Mouse (Mus musculus): ENCODE data around the gene Rgs12.

Rgs12 gene

DNA sequence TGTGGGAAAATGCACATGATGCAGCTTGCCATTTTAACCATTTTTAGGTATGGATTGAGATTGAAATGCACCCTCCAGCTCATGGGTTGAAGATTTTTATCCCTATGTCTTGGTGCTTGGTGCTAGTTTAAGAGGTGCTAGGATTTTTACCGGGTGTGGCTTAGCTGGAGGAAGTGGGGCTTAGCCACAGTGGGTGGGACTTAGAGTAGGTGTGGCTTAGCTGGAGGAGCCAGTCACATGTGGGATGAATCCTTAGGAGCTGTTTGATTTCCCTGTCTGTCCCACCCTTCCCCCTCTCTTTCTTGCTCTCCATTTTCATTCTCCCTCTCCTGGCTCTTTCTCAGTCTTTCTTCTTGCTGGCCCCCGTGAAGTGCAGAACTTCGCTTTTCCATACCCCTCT lies 32.5 kb downstream of the Rgs12 start:
- CTCF ChIA-PET, result no interaction called here

DNA sequence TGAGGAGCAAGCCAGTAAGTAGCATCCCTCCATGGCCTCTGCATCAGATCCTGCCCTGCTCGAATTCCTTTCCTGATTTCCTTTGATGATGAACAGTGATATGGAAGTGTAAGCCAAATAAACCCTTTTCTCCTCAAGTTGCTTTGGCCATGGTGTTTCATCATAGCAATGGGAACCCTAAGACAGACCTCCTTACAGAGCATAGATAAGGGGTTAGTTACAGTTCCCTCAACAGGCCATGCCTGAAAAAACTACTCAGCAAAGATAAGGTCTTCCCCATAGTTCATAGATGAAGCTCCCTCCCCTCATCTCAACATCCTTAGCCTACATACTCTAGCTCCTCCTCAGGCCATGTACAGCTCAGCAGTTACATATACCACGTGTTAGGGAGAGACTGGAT lies 35.7 kb downstream of the Rgs12 start:
- CTCF ChIA-PET, result no interaction called here

DNA sequence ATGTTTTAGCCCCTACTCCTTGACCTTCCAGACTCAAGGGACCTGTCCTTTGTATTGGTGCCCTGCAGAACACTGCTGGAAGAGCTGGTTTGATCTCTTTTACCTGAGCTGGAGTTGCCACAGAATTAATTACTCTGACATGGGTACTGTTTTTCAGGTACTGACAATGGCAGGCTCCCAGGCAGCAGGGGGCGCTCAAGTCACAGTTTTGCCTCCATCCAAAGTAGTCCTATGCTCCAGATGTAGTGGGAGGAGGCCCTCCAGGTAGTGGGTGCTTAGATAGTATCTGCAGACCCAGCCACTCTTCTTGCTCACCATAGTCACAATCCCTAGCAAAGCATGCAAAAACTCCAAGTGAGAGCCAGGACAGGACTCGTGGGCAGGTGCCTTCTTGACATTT lies 36.6 kb downstream of the Rgs12 start:
- CTCF ChIA-PET, result no interaction called here

- CTCF ChIA-PET, result no interaction called here
Observed at GRCm38 (mm10) chr5:34987396-34987795, 38.2 kb downstream of the Rgs12 start.

GRCm38 (mm10) chr5:34988690-34989089 lies 39.4 kb downstream of the Rgs12 start:
- CTCF ChIA-PET, result no interaction called here

DNA sequence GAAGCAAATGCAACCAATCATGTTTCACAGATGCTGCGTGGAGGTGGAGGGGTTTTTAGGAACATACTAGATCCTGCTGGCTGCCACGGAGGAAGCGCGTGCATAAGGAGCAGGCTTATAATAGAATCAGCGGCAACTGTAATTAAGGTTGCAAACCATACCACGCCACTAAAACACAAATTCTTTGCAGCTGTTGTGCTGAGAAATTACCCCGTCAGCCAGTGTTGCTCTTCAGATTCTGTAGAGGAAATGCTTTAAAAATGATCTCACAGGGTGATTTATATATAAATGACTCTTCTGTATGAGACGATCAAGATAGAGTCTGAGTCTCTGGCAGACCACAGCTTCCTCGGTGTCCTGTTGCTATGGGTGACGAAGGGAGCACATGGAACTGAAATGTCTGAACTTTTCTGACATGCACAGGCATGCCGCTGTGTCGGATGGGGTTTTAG lies 40.1 kb downstream of the Rgs12 start:
- CTCF ChIA-PET, result interaction anchor here (0.6 kb wide), 1 partner anchor 100 kb away, joined by 3 read pairs; no protein-coding TSS in a partner anchor

- CTCF ChIA-PET, result no interaction called here
Observed at GRCm38 (mm10) chr5:34998754-34999153, 49.5 kb downstream of the Rgs12 start.

DNA sequence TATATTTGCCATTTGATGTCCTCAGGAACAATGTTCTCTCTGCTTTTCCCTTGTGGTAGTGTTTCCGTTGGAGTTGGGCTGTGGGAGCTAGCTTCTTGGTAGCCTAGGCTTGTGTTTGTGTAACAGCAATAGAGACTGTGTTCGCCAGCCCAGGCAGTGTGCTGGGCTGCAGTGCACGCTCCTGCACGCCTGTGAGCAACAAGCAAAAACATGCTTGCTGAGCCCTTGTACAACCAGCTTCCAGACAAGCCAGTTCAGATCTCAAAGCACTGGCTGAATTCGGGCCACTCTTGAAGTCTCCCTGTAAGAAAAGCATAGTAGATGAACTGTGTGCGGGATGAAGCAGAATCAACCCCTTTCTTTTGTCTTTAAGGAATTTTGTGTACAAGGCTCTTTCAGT lies 50.0 kb downstream of the Rgs12 start:
- CTCF ChIA-PET, result no interaction called here

DNA sequence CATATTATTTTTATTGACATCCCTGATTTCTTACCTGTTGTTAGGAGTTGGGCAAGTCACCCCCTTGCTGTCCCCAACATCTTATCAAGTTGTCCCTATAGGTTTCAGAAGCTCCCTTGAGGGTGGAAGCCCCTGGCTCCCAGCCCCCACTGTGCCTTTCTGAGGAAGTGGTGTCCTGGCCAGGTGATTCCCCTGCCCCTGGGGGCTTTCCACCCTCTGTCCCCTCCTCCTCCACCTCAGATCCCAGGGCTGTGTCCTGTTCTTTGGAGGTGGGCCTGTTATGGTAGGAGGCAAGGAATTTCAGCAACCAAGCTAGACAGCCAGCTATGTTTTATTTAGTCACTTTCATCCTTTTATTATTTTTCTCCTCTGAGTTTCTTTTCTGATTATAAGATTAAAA lies 51.1 kb downstream of the Rgs12 start:
- CTCF ChIA-PET, result no interaction called here

- CTCF ChIA-PET, result no interaction called here
Observed at GRCm38 (mm10) chr5:35001144-35001543, 51.9 kb downstream of the Rgs12 start.

- CTCF ChIA-PET, result no interaction called here
Observed at GRCm38 (mm10) chr5:35003611-35004162, 54.4 kb downstream of the Rgs12 start.

DNA sequence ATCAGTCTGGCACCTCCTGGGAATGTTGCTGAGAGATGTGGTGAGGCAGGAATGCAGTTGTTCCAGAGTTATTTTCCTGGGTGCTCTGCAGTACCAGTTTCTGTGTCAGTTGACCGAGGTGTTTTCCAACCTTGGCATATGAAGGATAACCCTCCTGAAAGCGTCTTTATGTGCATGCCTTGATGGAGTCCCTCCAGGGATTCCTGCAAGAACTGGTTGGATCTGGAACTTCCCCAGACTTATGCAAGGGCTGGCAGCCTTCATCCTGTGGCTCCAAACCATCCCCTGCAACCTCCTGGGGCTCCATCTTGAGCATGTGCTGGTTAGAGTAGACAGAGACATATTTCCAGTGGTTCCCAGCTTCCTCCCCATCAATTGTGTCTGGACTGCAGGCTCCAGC lies 55.5 kb downstream of the Rgs12 start:
- CTCF ChIA-PET, result no interaction called here

DNA sequence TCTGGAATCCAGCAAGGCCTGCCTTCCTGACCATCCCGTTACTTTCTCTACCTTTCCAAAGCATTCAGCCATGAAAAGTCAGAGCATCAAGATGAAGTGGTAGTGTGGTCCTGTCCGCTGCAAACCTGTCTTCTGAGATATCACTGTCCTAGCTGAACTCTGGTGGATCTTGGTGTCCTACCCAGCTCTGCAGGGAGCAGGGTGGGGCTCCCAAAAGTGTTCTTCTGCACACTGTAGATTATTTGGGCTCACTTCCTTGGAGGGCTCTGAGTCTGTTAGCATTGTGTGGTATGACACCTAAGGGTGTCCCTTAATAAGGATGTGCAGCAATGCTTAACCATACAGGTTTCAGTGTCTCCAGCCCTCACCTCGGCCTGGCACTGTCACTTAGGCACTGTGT lies 56.4 kb downstream of the Rgs12 start:
- CTCF ChIA-PET, result no interaction called here

DNA sequence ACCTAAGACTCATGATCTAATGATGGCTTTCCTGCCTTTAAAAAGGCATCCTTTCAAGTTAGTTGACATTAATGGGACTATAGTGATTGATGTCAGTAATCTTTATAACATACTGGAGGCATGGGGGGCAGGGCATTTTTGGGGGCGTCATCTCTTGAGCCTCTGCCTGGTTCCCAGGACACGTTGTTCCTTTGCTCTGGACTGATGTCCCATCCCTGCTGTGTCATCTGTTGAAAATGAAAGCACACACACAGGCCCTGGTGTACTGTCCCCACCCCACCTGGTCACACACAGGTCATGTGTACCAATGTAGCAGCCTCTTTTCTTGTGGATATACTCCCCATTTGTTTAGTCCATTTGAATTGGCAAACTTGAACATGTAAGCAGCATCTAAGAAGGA lies 57.4 kb downstream of the Rgs12 start:
- CTCF ChIA-PET, result no interaction called here

- CTCF ChIA-PET, result no interaction called here
Observed at GRCm38 (mm10) chr5:35009163-35009562, 59.9 kb downstream of the Rgs12 start.

DNA sequence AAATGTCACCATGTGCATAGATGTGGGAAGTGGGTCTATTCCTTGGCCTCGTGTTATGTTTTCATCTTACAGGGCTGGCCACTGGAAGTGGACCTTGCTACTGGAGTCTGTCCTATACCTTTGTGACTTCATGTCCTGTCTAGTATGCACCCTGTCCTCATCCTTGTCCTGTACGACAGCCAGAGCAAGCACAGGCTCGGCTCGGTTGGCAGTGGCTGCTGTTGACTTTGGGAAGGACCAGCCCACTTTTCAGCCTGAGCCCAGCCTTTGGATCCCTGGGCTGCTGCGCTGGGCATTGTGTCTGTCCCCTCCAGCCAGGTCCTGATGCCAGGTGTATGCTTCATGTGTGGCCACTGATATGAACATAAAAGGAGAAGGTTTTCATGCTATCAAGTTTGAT lies 61.4 kb downstream of the Rgs12 start:
- CTCF ChIA-PET, result no interaction called here

DNA sequence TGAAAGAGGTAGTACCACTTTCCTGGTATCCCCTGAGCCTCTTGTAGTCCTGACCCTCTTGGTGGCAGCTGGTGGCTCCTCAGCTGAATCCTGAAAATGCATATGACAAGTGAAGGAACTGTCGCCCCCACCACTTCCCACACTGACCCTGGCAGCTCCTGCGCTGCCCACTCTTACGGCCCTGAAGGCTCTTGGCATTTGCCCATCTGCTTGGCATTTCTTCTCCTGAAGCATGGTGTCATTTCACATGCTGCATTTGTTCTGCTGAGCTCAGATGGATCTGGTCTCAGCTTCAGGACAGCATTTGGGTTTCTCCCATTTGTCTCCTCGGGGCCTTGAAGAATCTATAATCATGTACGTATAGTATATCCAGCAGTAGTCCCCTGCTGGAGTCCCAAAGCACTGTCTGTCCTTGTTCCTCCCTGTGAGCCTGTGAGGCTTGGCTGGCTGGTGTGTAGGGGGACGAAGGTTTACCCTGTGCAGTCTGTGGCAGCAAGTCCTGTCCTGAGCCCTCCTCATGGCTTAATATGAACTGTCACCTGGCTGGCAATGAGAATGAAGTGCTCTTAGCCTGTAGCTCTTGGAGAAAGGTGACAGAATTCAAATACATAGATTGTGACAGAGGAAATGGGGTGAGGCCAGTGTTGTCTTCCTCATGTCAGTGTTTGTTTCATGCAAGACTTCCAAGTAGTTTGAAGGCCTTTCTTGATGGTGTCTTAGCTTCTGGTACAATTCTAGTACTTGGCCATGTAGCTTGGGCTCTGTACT lies 62.1 kb downstream of the Rgs12 start:
- CTCF ChIA-PET, result no interaction called here

DNA sequence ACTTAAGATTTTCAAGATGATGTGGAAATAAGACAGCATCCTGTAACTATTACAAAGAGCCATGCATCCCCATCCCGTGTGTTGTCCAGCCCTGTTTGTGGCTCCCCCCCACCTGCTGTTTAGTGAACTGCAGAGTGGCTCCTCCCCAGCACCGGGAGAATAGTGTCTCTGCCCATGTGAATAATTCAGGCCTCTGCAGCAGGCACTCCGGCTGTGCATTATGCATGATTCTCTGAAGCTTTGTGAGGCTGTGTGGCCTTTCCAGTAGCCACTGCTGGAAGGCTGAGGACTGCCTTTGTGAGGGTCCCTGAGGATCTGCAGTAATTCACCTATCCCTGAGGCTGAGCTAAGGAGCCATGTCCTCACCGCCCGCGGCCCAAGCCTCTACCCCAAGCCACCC lies 64.8 kb downstream of the Rgs12 start:
- CTCF ChIA-PET, result no interaction called here

DNA sequence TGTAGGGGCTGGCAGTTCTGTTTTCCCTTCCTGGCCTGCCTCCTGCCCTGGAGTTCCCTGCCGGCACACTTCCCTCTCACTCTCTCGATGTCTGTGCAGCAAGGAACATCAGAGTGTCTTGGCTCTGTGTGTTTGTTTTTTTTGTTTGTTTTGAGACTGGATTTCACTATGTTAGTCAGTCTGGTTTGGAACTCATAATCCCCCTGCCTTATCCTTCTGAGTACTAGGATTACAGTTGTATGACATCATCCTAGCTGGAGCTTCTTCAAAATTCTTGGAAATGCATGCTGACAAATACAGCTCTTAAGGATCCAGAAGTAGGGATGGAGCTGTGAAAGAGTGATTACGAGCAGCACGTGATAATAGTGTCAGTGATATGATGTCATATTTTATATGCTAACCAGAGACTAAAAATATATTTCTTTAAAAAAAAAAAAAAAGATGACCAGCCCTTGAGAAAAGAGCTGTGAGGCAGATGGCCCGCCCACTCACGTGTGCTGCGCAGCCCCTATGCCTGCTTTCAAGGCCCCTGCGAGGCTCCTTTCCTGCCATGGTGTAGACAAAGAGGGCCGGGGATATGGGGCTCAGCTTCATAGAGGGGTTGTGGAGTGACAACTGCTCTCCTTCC lies 70.5 kb downstream of the Rgs12 start:
- CTCF ChIA-PET, result no interaction called here

GRCm38 (mm10) chr5:35020410-35021241 lies 71.4 kb downstream of the Rgs12 start:
- CTCF ChIA-PET, result no interaction called here

- CTCF ChIA-PET, result interaction anchor here (0.7 kb wide), 1 partner anchor 1495 kb away, joined by 3 read pairs; no protein-coding TSS in a partner anchor
Observed at GRCm38 (mm10) chr5:35024975-35025374, 75.7 kb downstream of the Rgs12 start.

GRCm38 (mm10) chr5:35029303-35029702 lies 80.1 kb downstream of the Rgs12 start:
- CTCF ChIA-PET, result no interaction called here

DNA sequence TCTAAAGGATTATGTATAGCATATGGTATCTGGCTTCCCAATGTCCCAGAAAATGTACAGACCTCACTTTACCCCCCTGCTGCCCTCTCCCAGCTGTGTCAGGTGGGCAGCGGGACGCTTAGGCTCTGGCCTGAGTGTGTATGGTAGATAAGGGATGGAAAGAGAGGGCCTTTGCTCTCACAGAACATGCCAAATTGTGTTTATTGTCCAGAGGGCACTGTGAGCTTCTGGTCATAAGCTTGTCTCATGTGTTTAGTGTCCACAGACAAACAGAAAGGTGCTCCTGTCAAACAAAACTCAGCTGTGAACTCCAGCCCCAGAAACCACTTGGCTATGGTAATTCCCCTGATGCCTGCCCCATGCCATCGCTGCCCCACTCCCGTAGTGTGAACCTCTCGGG lies 80.5 kb downstream of the Rgs12 start:
- CTCF ChIA-PET, result no interaction called here
